Mouse (Mus musculus): Measurements from ENCODE around the gene Grid1.

The Grid1 gene

GRCm38 (mm10) chr14:35112327-35113275, 292.7 kb downstream of the Grid1 start:
- no peak for DNase-seq (ENCODE audit: low spot score in 2 of 2)

DNA sequence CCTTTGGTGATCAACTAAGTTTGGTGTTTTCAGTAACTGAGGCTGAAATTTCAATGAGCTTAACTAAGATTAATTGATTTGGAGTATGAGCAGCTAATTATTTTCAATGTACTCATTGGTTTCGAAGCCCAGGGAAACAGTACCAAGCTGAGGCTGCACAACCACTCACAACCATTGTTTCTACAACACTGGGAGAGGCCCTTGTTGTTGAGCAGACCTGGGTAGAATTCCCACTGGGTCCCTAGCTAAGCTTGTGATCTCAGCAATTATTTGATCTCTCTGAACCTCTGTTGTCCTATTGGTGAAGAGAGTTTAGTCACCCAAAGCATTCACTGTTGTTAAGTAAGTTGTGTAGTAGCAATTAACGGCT, 293.4 kb downstream of the Grid1 start:
- no peak for DNase-seq (ENCODE audit: low spot score in 2 of 2)

GRCm38 (mm10) chr14:35115913-35116312, 296.0 kb downstream of the Grid1 start:
- no peak for DNase-seq (ENCODE audit: low spot score in 2 of 2)

DNA sequence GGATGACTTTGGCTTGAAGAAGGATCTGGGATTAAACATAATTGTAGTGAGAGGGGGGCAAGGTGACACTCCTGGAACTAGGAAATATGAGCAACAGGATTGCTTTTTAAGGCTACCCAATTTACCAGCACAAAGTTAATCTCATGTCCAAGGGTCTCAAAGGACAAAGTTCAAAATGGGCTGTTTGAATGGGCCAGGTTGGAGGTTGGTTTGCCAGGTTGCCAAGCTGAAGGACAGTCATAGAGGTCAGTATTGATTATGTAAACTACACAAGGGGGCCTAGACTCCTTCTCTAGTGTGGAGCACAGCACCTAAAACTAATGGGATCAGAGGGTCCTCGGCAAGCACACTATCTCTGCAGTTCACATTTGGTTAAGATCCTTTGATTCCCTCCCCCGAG, 300.2 kb downstream of the Grid1 start:
- DNase-seq (ENCODE audit: low spot score in 2 of 2) = no peak

- no peak for DNase-seq (ENCODE audit: low spot score in 2 of 2)
Observed at GRCm38 (mm10) chr14:35120905-35121304, 301.0 kb downstream of the Grid1 start.

DNA sequence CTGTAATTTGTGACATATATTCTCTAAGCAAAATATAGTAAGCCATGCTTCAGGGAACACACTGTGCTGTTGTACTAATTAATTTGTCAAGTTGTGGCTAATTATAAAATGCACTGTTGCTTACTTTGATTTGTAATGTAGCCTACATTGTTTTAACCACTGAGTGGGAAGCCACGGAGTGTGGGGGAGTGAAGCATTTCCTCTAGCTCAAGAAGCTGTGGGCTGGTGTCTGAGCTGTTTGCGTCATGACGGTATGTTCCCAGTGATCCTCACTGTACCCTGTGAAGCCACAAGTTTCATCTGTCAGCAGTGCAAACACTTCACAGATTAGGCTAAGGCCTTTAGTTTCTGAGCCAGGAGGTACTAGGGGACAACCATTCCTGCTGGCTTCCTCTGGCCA, 302.2 kb downstream of the Grid1 start:
- no peak for DNase-seq (ENCODE audit: low spot score in 2 of 2)

DNA sequence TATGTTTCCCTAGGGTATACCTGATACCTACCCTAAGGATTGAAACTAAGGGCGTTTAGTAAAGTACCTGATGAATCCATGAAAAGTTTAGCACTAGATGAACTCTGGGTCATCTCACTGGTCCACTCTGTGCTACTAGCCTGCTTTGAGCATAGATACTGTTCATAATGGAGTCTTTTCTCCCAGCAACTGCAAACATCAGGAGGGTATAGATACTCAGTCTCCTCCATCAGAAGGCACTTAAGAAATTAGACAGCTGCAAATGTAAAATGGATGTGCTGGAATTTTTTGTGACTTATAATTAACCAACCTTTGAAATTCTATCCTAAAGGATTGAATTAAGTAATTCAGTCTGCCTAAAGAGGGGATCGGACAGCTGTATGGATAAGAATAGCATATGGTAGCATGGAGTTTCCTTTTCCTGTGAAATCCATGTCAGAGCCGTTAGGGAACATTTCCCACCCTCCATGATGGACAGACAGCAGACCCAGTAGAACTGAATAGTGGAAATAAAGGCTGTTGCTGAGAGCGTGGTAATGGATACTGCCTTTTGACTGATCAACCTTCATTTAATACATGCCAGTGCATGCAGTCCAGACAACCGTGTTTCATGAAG, 303.5 kb downstream of the Grid1 start:
- no peak for DNase-seq (ENCODE audit: low spot score in 2 of 2)

GRCm38 (mm10) chr14:35127616-35128015, 307.7 kb downstream of the Grid1 start:
- no peak for DNase-seq (ENCODE audit: low spot score in 2 of 2)

DNA sequence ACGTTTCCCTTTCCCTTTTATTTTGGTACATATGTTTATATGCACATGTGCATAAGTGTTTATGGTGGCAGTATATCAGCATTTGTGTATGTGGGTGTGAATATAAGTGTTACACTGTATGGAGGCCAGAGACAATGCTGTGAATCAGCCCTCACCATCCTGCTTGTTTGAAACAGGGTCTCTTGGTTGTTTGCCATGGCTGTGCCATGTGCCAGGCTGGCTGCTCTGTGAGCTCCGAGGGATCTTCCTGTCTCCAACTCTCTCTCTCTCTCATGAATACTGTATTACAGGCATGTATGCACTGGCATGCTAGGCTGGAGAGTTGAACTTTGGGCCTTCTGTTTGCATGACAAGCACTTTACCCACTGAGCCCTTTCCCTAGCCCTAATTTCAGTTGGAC, 315.1 kb downstream of the Grid1 start:
- DNase-seq (ENCODE audit: low spot score in 2 of 2) = no peak

- DNase-seq (ENCODE audit: low spot score in 2 of 2) = no peak
Observed at GRCm38 (mm10) chr14:35138069-35138468, 318.2 kb downstream of the Grid1 start.

DNA sequence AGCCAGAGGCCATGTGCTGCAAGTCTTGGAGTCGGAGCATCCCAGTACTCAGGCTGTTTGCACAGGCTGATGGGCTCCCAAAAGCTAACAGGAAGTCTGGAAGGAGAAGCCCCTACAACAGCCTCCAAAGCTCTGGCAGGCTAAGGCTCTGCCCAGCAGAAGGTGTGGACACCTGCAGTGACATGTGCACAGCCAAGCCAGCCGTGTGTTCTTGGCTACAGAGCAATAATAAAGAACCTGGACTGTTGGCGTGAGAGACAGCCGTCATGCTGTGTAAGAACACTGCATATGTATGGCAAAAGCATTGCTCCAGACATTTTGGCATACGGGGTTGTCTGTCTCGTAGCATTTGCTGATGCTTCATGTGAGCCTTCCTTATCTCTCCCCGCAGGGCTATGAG, 319.9 kb downstream of the Grid1 start:
- DNase-seq (ENCODE audit: low spot score in 2 of 2) = no peak

DNA sequence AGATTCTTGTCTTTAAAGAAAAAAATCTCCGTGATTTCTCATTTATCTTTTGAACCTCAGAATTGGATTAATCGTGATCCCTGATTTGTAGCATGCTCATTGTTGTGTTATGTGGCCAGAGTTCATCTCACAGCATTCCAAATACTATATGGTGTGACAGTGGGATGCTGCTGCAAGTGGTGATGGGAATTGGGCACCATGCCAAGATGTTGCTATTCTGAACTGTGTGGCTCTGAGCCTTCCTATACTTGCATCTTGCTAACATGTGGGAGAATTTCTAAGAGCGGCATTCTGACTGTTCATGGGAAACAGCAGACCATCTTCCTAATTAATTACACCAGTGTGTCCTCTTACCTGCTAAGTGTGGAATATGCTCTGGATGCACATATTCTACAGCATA, 332.5 kb downstream of the Grid1 start:
- peak in 1 of 2 experiments; percentile 30 for DNase-seq (ENCODE audit: low spot score in 2 of 2)

GRCm38 (mm10) chr14:35153701-35154277, 333.9 kb downstream of the Grid1 start:
- DNase-seq (ENCODE audit: low spot score in 2 of 2) = no peak

GRCm38 (mm10) chr14:35154364-35154763, 334.5 kb downstream of the Grid1 start:
- DNase-seq (ENCODE audit: low spot score in 2 of 2) = no peak

GRCm38 (mm10) chr14:35157069-35157655, 337.3 kb downstream of the Grid1 start:
- no peak for DNase-seq (ENCODE audit: low spot score in 2 of 2)

DNA sequence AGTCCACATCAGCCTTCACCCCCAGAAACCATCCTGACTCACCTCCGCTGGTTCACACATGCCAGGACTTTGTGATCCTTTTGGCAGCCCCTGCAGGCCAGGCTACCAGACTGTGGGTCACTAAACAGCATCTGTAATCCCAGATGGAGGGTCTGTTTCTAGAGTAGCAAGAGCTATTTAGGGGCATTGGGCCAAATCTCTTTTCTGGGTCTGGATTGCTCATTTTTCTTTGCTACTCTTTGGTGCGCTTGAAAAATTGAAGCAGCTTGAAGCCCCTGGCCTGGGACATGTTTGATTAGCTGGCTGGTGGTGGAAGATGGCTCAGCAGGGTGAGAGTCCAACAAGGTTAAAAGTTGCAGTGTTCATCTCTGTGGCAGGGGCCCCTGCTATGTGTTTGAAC, 339.4 kb downstream of the Grid1 start:
- no peak for DNase-seq (ENCODE audit: low spot score in 2 of 2)

- DNase-seq (ENCODE audit: low spot score in 2 of 2) = no peak
Observed at GRCm38 (mm10) chr14:35167451-35167850, 347.5 kb downstream of the Grid1 start.

- DNase-seq (ENCODE audit: low spot score in 2 of 2) = no peak
Observed at GRCm38 (mm10) chr14:35173861-35174260, 354.0 kb downstream of the Grid1 start.

DNA sequence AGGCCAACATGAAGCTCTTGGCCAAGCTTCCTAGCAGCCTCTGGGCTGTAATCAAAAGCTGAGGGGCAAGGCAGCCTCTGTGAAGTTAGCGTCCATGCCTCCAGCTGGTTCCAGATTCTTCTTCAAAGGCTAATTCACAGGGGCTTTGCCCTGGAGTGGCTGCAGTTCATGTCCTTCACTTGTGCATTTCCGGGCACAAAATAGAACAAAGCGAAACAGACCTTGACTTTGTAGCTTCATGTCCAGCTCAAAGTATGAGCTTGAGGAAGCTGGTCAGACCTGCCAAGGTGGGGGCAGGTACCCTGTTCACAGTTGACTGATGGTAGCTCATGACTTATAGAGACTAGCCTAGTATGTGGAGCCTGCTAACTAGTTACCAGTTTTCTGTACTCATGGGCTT, 356.1 kb downstream of the Grid1 start:
- DNase-seq (ENCODE audit: low spot score in 2 of 2) = no peak

GRCm38 (mm10) chr14:35179076-35179475, 359.2 kb downstream of the Grid1 start:
- DNase-seq (ENCODE audit: low spot score in 2 of 2) = no peak

GRCm38 (mm10) chr14:35185399-35185798, 365.5 kb downstream of the Grid1 start:
- DNase-seq (ENCODE audit: low spot score in 2 of 2) = no peak

DNA sequence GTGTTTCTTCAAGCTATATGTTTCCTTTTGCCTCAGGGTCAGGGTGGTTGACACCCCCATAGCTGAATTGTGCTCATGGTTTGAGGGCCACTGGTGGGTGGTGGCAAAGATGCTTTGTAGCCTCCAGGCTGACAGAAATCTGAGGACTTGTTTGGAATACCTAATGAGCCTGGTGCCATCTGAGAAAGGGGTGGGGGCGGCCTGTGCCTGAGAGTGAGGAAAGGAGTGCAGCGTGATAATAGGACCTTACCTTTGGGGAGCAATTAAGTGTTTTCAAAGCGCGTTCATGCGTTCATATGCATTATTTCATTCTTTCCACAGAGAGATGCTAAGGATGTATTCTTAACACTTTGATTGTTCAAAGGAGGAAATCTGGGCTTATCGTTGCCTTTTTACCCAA, 372.3 kb downstream of the Grid1 start:
- DNase-seq (ENCODE audit: low spot score in 2 of 2) = no peak

All from frontal cortex, postnatal 10 days (tissue).